Mouse (Mus musculus) kidney, postnatal 4 days (tissue): ENCODE measurements at regions not wholly inside any gene's neighbourhood (a gene's known extent, or its start where the extent isn't known, plus 50 kb on each side); places are given as distances from the start of the nearest gene placed in this dataset.

Experiments
- DNase-seq, 2 experiments: peaks; one replicate each; pipeline ENCODE4 v3.0.0; 2021; ENCODE audit warnings: mixed read lengths in 2 of 2

DNA sequence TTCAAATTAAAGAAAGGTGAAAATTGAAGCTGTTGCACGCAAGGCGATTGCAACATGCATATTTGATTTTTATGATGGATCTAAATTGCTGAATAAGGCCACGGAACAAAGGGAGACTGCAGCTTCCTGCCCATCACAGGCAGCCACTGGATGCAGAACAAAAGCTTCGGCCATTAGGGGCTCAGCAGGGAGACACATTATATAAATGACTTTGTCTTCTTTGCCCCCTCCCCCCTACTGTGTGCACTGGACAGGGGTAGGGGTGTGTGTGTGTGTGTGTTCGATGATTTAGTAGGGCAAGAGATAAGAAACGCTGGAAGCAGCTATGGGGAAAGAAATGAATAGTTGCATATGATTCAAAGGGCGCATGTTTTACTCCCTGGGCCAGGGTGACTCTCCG is 481.2 kb upstream of the Pmfbp1 start:
- no peak for DNase-seq

GRCm38 (mm10) chr8:109013577-109013976 is 480.2 kb upstream of the Pmfbp1 start:
- DNase-seq: no peak

GRCm38 (mm10) chr8:109014746-109015145 is 479.1 kb upstream of the Pmfbp1 start:
- DNase-seq: peak; percentile 73 to 74

GRCm38 (mm10) chr8:109019565-109019964 is 474.3 kb upstream of the Pmfbp1 start:
- no peak for DNase-seq

- no peak for DNase-seq
These were observed 473.7 kb upstream of the Pmfbp1 start for GRCm38 (mm10) chr8:109020102-109020501.

DNA sequence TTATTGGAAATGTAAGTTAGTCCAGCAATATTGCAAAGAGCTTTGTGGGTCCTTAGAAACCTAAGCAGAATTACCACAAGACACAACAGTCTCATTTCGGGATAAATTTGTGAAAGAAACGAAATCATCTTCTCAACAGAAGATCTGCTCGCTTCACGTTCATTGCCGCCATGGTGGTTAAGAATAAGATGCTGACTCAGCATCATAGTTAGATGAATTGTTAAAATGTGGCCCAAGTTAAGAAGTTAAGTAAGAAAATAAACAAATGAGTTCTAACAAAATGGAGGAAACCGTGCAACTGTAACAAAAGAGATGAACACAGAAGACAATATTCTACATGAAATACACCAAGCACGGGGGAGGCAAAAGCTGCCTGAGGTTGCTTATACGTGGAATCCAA is 465.9 kb upstream of the Pmfbp1 start:
- no peak for DNase-seq

DNA sequence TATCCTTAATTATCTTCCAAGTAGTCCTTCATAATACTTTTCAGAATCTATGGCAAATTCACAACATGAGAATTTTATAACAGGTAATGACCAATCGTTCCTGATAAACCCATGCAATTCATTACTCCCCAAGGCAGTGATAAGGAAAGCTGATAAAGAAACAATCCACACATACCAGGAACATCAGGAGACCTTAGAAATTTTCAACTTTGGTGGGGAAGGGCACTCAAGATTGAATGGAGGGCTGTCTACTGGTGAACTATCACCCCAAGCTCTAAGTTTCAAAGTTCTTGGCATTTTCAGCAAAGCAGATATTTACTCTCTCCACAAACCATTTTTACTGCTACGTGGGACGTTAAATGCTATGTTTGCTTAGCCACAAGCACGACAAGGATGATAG is 440.2 kb upstream of the Pmfbp1 start:
- no peak for DNase-seq

GRCm38 (mm10) chr8:109059152-109059551 is 434.7 kb upstream of the Pmfbp1 start:
- no peak for DNase-seq

DNA sequence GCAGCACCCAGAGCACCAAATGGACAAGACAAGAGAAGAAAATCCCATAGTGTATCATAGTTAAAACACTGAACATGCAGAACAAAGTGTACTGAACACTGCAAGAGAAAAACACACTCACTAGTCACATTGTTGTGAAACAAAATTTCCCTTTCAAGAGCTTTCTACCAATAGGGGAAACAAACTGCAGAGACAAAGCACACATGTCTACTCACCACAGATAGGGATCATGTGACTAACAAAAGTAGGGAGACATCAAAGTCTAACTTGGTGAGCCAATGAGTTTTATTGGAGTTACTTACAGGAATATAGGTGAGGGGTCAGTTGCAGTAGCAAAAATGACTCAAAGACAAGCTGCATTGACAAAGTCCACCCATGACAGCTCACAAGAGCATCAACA is 431.5 kb upstream of the Pmfbp1 start:
- no peak for DNase-seq

GRCm38 (mm10) chr8:109073715-109074114 is 420.1 kb upstream of the Pmfbp1 start:
- no peak for DNase-seq

- DNase-seq: peak; percentile 34 to 45
These were observed 418.8 kb upstream of the Pmfbp1 start for GRCm38 (mm10) chr8:109075006-109075405.

GRCm38 (mm10) chr8:109079223-109079622 is 414.6 kb upstream of the Pmfbp1 start:
- peak; percentile 27 to 47 for DNase-seq

DNA sequence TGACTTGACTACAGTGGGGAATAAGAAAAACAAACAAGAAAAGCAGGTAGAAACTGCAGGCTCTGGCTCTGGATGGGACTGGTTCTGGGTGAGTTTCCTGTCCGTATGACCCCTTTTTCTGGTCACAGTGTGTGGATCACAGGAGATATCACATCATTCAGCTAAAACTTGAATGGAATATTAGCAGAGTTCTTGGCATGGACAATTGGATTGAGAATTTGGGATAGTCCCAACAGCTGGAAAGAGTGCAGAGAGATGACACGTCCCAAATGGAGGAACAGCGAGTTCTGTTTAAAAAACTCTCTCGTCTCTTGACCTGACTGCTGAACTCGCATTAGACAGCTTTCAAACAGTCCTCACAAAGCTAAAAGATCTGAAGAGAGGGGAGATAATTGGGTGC is 412.5 kb upstream of the Pmfbp1 start:
- peak; percentile 31 for DNase-seq

DNA sequence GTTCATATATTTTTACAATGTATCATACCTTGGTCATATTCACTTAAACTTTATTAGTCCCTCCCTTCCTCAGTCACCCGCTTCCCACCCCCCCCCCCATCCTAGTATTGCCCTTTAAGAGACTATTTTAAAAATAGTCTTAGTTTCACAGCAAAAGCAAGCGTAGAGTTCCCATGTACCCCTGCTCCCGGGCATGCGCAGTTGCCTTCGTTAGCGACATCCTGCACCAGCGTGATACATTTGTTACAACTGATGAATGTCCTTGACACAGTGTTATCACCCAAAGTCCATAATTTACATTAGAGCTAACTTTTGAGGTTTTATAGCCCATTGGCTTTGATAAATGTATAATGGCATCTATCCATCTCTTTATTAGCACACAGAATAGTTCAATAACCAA is 408.7 kb upstream of the Pmfbp1 start:
- DNase-seq: peak; percentile 32 to 47

DNA sequence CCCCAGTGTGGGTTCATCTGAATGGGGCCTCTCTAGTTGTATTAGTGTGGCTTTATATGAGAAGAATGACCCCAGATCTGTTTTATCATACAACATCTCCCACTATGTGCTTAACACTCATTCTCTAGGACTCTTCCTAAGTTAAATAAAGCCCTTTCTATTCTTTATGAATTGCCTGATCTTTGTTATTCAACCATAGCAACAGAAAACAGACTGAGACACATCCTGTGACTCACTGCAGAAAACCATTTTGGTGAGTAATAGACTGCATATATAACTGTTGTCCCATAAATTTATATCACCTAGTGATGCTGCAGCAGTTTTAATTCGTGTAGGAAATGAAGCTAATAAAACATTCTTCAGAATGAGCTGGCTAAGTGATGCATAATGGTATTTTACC is 406.0 kb upstream of the Pmfbp1 start:
- DNase-seq: no peak

DNA sequence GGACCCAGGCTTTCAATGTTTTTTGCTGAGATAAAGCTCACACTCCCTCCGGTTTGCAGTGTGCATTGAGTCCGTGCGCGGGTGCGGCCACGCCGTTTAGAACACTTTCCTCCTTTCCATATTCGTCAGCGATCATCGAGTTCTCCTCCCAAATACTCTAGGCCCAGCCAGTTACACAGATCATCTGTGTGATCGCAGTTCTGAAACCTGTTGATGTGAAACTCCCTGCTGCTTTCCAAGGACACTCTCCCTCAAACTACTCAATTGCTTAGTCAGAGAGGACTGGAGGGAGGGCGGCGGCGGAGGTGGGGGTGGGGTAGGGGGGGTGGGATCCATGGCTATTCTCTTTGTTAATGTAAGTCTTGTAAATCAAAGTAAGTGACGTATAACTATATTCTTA is 394.2 kb upstream of the Pmfbp1 start:
- DNase-seq: no peak

DNA sequence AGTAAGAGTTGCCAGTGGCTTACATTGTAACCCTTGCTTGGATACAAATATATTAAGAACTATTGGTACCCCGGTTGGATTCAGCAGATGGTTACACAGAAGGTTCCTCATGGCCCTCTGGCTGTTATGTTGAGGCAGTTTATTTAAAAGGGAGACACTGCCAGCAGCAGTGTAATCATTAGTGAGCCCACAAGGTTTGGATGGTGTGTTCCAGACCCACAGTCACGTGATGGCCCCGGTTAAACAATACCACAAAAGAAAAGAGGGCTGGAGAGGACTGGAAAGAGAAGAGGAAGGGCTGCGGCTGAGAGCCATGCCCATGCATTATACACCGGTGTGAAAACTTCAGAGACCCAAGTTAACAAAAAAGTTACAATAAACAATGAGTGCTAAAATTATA is 392.4 kb upstream of the Pmfbp1 start:
- peak in 1 of 2 experiments; percentile 19 for DNase-seq

DNA sequence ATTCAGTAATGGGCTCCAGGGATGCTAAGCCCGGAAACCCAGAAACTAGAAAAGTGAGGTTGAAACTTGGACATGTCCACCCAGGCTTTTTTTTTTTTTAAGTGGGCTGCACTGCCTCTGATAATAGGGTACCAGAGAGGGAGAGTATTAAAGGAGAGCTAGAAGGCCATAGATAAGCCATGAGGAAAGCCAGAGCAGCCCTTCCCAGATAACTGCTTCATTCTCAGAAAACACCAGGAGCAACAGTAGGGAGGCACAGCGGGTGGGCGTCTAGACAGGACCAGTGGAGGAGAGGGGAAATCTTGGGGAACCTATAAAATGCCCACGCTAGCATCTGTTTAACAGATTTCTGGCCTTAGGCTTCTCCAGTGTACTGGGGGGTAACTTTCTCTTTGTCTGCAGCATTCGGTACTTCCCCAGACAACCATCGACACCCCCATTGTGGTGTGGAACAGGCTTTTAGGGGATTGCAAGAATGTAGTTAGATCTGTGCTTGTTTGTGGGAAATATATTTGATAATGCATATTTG is 389.0 kb upstream of the Pmfbp1 start:
- DNase-seq: no peak

DNA sequence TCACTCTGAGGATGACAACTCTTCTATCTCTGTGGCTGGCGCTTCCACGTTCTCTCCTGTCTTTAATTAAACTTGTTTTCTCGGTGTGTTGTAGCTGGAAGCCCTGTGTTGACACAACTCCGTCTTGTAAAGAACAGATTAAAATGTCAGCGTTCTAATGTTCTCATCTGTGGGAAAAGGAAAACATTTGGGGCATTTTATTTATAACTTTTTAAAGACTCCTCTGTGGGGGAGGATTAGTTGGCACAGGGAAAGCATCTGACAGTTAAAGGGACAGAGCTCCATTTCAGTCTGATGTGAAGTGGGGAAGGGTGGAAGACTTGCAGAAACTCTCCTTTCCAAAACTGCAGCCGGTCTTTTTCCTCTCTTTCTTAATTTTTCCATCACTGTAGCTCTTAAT is 388.1 kb upstream of the Pmfbp1 start:
- DNase-seq: no peak

- no peak for DNase-seq
These were observed 386.9 kb upstream of the Pmfbp1 start for GRCm38 (mm10) chr8:109106971-109107370.

- peak; percentile 29 to 31 for DNase-seq
These were observed 386.1 kb upstream of the Pmfbp1 start for GRCm38 (mm10) chr8:109107762-109108161.

GRCm38 (mm10) chr8:109109390-109109789 is 384.4 kb upstream of the Pmfbp1 start:
- DNase-seq: no peak

DNA sequence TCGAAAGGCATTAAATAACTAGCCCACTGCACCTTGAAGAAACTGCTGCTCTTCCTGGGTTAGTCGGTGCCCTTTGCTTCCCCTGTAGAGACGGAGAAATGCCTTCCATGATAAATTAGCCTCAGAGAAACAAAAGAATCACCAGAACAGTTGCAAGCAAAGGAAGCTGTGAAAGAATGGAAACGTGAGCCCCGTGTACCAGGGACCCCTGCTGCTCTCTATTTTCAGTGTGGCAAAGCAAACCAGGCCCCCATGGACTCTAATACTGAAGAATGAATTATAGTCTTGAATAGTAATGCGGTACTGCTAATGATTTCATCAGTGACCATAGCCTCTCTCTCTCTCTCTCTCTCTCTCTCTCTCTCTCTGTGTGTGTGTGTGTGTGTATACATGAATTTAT is 372.1 kb upstream of the Pmfbp1 start:
- DNase-seq: no peak

GRCm38 (mm10) chr8:109142495-109143158 is 351.2 kb upstream of the Pmfbp1 start:
- no peak for DNase-seq

DNA sequence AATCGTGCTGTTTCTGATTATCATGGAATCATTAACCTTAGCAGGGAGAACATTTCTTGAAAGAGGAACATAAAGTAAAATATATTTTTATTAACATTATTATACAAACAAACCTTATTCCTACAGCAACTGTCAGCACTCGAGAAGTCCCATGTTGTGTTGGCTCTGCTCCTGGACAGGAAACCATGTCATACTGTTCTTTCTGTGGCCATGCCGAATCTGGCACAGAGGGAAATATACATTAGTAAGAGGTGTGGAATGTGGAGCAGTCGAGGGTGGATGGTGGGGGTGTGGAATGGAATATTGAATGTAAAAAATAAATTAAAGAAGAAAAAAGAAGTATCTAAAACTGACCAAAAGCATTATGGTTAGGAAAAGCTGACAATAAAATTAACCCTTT is 342.1 kb upstream of the Pmfbp1 start:
- no peak for DNase-seq
